Mouse (Mus musculus): ENCODE measurements around the gene Aak1. TPM values are rescaled to one million over a fixed set of nuclear protein-coding genes. Genes with fewer than 3 reads are reported as not detected.

The Aak1 gene
- polyA plus RNA-seq, 1 experiment from 2014 or later, result 13.8 TPM

- H3K36me3 ChIP-seq, result no peaks in the 10 kb centered on the region
- H3K4me3 ChIP-seq (replicated peaks), result no peak overlapping the region
- ATAC-seq (ENCODE audit: insufficient read depth, low FRiP score, low read depth), result no peak
- peaks cover 5% of the 10 kb centered on the region; the same call in 1 of the 2 replicates for H3K4me1 ChIP-seq
- H3K27ac ChIP-seq, result no peak overlapping the region
- H3K9me3 ChIP-seq, result no peaks in the 10 kb centered on the region
- WGBS, result 65% methylated on average over 3 of the region's 3 CpGs
- no peak overlapping the region for H3K9ac ChIP-seq
- no peaks in the 10 kb centered on the region for H3K27me3 ChIP-seq (replicated peaks)
- H3K4me2 ChIP-seq, result no peak overlapping the region
Observed at GRCm38 (mm10) chr6:86843636-86844035, 5.7 kb upstream of the Aak1 start.

- 84% methylated on average over 4 of the region's 4 CpGs for WGBS
- no peak overlapping the region for H3K9ac ChIP-seq
- H3K4me1 ChIP-seq, result peaks cover 10% of the 10 kb centered on the region
- H3K27ac ChIP-seq, result no peak overlapping the region
- H3K27me3 ChIP-seq (replicated peaks), result no peaks in the 10 kb centered on the region
- H3K9me3 ChIP-seq, result no peaks in the 10 kb centered on the region
- H3K4me3 ChIP-seq (replicated peaks), result no peak overlapping the region
- H3K36me3 ChIP-seq, result no peaks in the 10 kb centered on the region
- H3K4me2 ChIP-seq, result no peak overlapping the region
- no peak for ATAC-seq (ENCODE audit: insufficient read depth, low FRiP score, low read depth)
Observed at GRCm38 (mm10) chr6:86846467-86846866, 2.9 kb upstream of the Aak1 start.

GRCm38 (mm10) chr6:86847816-86848215, 1.5 kb upstream of the Aak1 start:
- Histone ChIP-seq H3K4me2 (peak overlapping the region; percentile 77), H3K9ac (no peak overlapping the region), H3K36me3 (no peaks in the 10 kb centered on the region), H3K9me3 (no peaks in the 10 kb centered on the region), H3K27me3 (replicated peaks) (no peaks in the 10 kb centered on the region), H3K4me1 (peaks cover 20% of the 10 kb centered on the region), H3K27ac (no peak overlapping the region), H3K4me3 (replicated peaks) (no peak overlapping the region; the same call in 1 of the 2 replicates)
- no peak for ATAC-seq (ENCODE audit: insufficient read depth, low FRiP score, low read depth)
- WGBS, result 87% methylated on average over 8 of the region's 8 CpGs

GRCm38 (mm10) chr6:86848580-86848914, 770 bp upstream of the Aak1 start:
- under 1% methylated on average over 12 of the region's 12 CpGs for WGBS
- ATAC-seq (ENCODE audit: insufficient read depth, low FRiP score, low read depth), result no peak
- peaks cover 25% of the 10 kb centered on the region for H3K4me1 ChIP-seq
- peak overlapping the region; percentile 96 for H3K4me3 ChIP-seq (replicated peaks)
- peak overlapping the region; percentile 93; the same call in 1 of the 2 replicates for H3K9ac ChIP-seq
- no peaks in the 10 kb centered on the region for H3K9me3 ChIP-seq
- peak overlapping the region; percentile 77 for H3K4me2 ChIP-seq
- H3K27me3 ChIP-seq (replicated peaks), result no peaks in the 10 kb centered on the region
- H3K27ac ChIP-seq, result peak overlapping the region; percentile 99
- no peaks in the 10 kb centered on the region for H3K36me3 ChIP-seq

- peak overlapping the region; percentile 93 for H3K9ac ChIP-seq
- WGBS, result under 1% methylated on average over 34 of the region's 36 CpGs
- ATAC-seq (ENCODE audit: insufficient read depth, low FRiP score, low read depth), result peak; percentile 25
Observed at GRCm38 (mm10) chr6:86849692-86850445, 552 bp downstream of the Aak1 start.

GRCm38 (mm10) chr6:86850588-86850987, 1.3 kb downstream of the Aak1 start:
- Histone ChIP-seq H3K4me1 (peaks cover 27% of the 10 kb centered on the region), H3K9me3 (no peaks in the 10 kb centered on the region)
- 17% methylated on average over 4 of the region's 4 CpGs for WGBS

More at GRCm38 (mm10) chr6:86849692-86850445, 552 bp downstream of the Aak1 start:
- Histone ChIP-seq H3K36me3 (no peaks in the 10 kb centered on the region), H3K4me2 (peak overlapping the region; percentile 77), H3K27ac (peak overlapping the region; percentile 99), H3K4me1 (peaks cover 27% of the 10 kb centered on the region), H3K9me3 (no peaks in the 10 kb centered on the region), H3K4me3 (replicated peaks) (peak overlapping the region; percentile 96), H3K27me3 (replicated peaks) (no peaks in the 10 kb centered on the region)

GRCm38 (mm10) chr6:86851561-86851960, 2.2 kb downstream of the Aak1 start:
- Histone ChIP-seq H3K4me2 (peak overlapping the region; percentile 77), H3K36me3 (no peaks in the 10 kb centered on the region), H3K9me3 (no peaks in the 10 kb centered on the region), H3K9ac (no peak overlapping the region), H3K4me1 (peaks cover 27% of the 10 kb centered on the region), H3K4me3 (replicated peaks) (0 out of 2 replicates have a peak overlapping the region, but pooled peaks have one; percentile 96), H3K27me3 (replicated peaks) (no peaks in the 10 kb centered on the region), H3K27ac (no peak overlapping the region)
- no peak for ATAC-seq (ENCODE audit: insufficient read depth, low FRiP score, low read depth)
- WGBS, result 13% methylated on average over 1 of the region's 1 CpGs

More at GRCm38 (mm10) chr6:86850588-86850987, 1.3 kb downstream of the Aak1 start:
- no peak for ATAC-seq (ENCODE audit: insufficient read depth, low FRiP score, low read depth)
- no peaks in the 10 kb centered on the region for H3K36me3 ChIP-seq
- H3K27me3 ChIP-seq (replicated peaks), result no peaks in the 10 kb centered on the region
- peak overlapping the region; percentile 77 for H3K4me2 ChIP-seq
- peak overlapping the region; percentile 96 for H3K4me3 ChIP-seq (replicated peaks)
- H3K9ac ChIP-seq, result peak overlapping the region; percentile 93
- peak overlapping the region; percentile 99; the same call in 1 of the 2 replicates for H3K27ac ChIP-seq

GRCm38 (mm10) chr6:86853928-86854327, 4.6 kb downstream of the Aak1 start:
- Histone ChIP-seq H3K9me3 (no peaks in the 10 kb centered on the region), H3K9ac (no peak overlapping the region), H3K27me3 (replicated peaks) (no peaks in the 10 kb centered on the region), H3K4me1 (peaks cover 22% of the 10 kb centered on the region), H3K27ac (peak overlapping the region; percentile 8; the same call in 1 of the 2 replicates), H3K4me2 (no peak overlapping the region), H3K36me3 (no peaks in the 10 kb centered on the region), H3K4me3 (replicated peaks) (no peak overlapping the region)
- 68% methylated on average over 3 of the region's 3 CpGs for WGBS
- no peak for ATAC-seq (ENCODE audit: insufficient read depth, low FRiP score, low read depth)

GRCm38 (mm10) chr6:86854941-86855340, 5.6 kb downstream of the Aak1 start:
- no peak for ATAC-seq (ENCODE audit: insufficient read depth, low FRiP score, low read depth)
- H3K9ac ChIP-seq, result no peak overlapping the region
- no peak overlapping the region for H3K4me3 ChIP-seq (replicated peaks)
- no peaks in the 10 kb centered on the region for H3K36me3 ChIP-seq
- H3K27ac ChIP-seq, result no peak overlapping the region
- no peaks in the 10 kb centered on the region for H3K27me3 ChIP-seq (replicated peaks)
- H3K9me3 ChIP-seq, result no peaks in the 10 kb centered on the region
- peaks cover 22% of the 10 kb centered on the region for H3K4me1 ChIP-seq
- no peak overlapping the region for H3K4me2 ChIP-seq
- 77% methylated on average over 4 of the region's 4 CpGs for WGBS

- H3K27ac ChIP-seq, result no peak overlapping the region
- WGBS, result 81% methylated on average over 3 of the region's 3 CpGs
Observed at GRCm38 (mm10) chr6:86858606-86859005, 9.3 kb downstream of the Aak1 start.

GRCm38 (mm10) chr6:86860732-86861463, 11.6 kb downstream of the Aak1 start:
- Histone ChIP-seq H3K27ac (no peak overlapping the region), H3K4me2 (no peak overlapping the region), H3K27me3 (replicated peaks) (no peaks in the 10 kb centered on the region), H3K9me3 (no peaks in the 10 kb centered on the region), H3K4me3 (replicated peaks) (no peak overlapping the region), H3K4me1 (no peaks in the 10 kb centered on the region), H3K36me3 (peaks cover 3% of the 10 kb centered on the region; the same call in 1 of the 2 replicates), H3K9ac (no peak overlapping the region)
- 83% methylated on average over 9 of the region's 9 CpGs for WGBS
- no peak for ATAC-seq (ENCODE audit: insufficient read depth, low FRiP score, low read depth)

More at GRCm38 (mm10) chr6:86858606-86859005, 9.3 kb downstream of the Aak1 start:
- peaks cover 2% of the 10 kb centered on the region; the same call in 1 of the 2 replicates for H3K4me1 ChIP-seq
- no peak overlapping the region for H3K9ac ChIP-seq
- no peak overlapping the region for H3K4me2 ChIP-seq
- no peaks in the 10 kb centered on the region for H3K36me3 ChIP-seq
- no peaks in the 10 kb centered on the region for H3K9me3 ChIP-seq
- ATAC-seq (ENCODE audit: insufficient read depth, low FRiP score, low read depth), result no peak
- H3K4me3 ChIP-seq (replicated peaks), result no peak overlapping the region
- H3K27me3 ChIP-seq (replicated peaks), result no peaks in the 10 kb centered on the region

GRCm38 (mm10) chr6:86864358-86864757, 15.0 kb downstream of the Aak1 start:
- 0 out of 2 replicates have a peak, but pooled peaks cover 3% of the 10 kb centered on the region for H3K4me1 ChIP-seq
- ATAC-seq (ENCODE audit: insufficient read depth, low FRiP score, low read depth), result no peak
- 85% methylated on average over 3 of the region's 3 CpGs for WGBS
- no peak overlapping the region for H3K9ac ChIP-seq
- H3K9me3 ChIP-seq, result no peaks in the 10 kb centered on the region
- no peak overlapping the region for H3K4me3 ChIP-seq (replicated peaks)
- H3K4me2 ChIP-seq, result no peak overlapping the region
- peaks cover 3% of the 10 kb centered on the region; the same call in 1 of the 2 replicates for H3K36me3 ChIP-seq
- H3K27me3 ChIP-seq (replicated peaks), result no peaks in the 10 kb centered on the region
- H3K27ac ChIP-seq, result no peak overlapping the region
